Mouse (Mus musculus) ES-E14 (cell line): Measurements from ENCODE around the gene Cyp2ab1.

Experiments
- HCFC1 ChIP-seq: IDR thresholded peaks from 2 replicates; pipeline ENCODE4 v1.6.1; 2012; ENCODE audit warnings: low read length, inconsistent platforms, borderline replicate concordance; ENCODE audit not compliant: insufficient read depth
- ZC3H11A ChIP-seq: IDR thresholded peaks from 2 replicates; pipeline ENCODE4 v1.6.1; 2012; ENCODE audit warnings: low read depth, mild to moderate bottlenecking, inconsistent platforms, low read length, borderline replicate concordance

GRCm38 (mm10) chr16:20265089-20265488 is 60.1 kb downstream of the Cyp2ab1 start:
- no peak for TF ChIP-seq HCFC1
- TF ChIP-seq ZC3H11A, result no peak
